Comparison of ENCODE assay signal across 17 mouse cellular contexts in the genomic region with DNA sequence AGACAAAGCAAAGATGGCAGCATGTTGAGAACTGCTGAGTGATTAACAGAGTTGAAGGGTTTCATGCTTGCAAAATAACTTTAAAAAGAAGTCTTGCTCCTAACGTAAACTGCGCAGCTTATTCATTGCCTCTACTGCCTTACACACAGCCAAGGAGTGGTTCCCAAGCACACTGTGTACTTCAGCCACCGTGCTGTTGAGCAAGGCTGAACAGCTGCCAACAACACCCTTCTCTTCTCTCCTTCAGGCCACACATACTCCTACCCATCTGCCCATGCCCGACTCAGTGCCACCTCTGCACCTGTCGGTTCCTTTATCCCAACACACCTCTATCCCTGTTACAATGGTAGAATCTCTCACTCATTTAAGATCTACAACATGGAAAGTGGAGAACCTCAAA.
"Had no signal": no experiment of that assay in that cellular context is flagged by ENCODE, and none has a peak within 500 bp of the region (broad histone marks: within the 10 kb centered on the region; RNA-seq: fewer than 3 reads in every experiment).

No protein-coding gene starts in this region.

- DNase-seq: kidney, adult 18-20 months; kidney, postnatal 25 days; layer of hippocampus, adult 9-11 months; layer of hippocampus, postnatal 36 days; lung, embryonic 14.5 days; midbrain, embryonic 14.5 days; spleen, adult 18-20 months; thymus, adult 2 months; thymus, postnatal 25 days had no signal

- H3K4me3 ChIP-seq: intestine, embryonic 15.5 days; kidney, embryonic 15.5 days; limb, embryonic 15.5 days; midbrain, embryonic 10.5 days; myocyte; neural tube, embryonic 12.5 days; stomach, embryonic 15.5 days had no signal

- H3K27ac ChIP-seq: intestine, embryonic 15.5 days; kidney, embryonic 15.5 days; limb, embryonic 15.5 days; liver, embryonic 14.5 days; midbrain, embryonic 10.5 days; neural tube, embryonic 12.5 days; stomach, embryonic 15.5 days had no signal
